Mouse (Mus musculus) cerebellum, adult 2 months (tissue): ENCODE data around the gene Fbxo9.

Source experiments
- CTCF ChIP-seq: fragments of 200-500 bp; IDR thresholded peaks from 2 replicates; pipeline ENCODE4 v1.5.1; 2011; ENCODE audit warnings: low read depth, mild to moderate bottlenecking, control low read depth, low read length, moderate library complexity, borderline replicate concordance; ENCODE audit not compliant: insufficient read depth
- POLR2A ChIP-seq: fragments of 200-500 bp; IDR thresholded peaks from 2 replicates; pipeline ENCODE4 v1.6.1; 2011; ENCODE audit warnings: low read length, control low read depth, borderline replicate concordance; ENCODE audit not compliant: insufficient read depth

DNA sequence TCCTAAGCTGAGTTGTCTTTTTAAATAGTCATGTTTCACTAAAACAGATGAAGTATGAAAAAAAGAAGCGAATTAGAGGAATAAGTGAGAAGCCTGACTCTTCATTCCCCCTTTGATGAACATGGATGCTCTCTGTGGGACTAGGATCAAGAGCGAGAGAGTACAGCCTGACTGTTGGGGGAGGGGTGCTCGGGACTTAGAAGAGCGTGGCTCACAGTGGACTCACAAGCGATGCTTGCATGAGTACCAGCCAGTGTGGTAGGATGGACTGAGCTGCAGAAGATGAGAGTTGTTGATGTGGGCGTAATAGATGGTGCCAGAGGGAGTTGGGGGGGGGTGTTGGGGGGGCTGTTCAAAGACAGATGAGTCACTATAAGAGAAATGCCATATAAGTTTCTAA, 37.8 kb upstream of the Fbxo9 start:
- no peak for TF ChIP-seq POLR2A
- no peak for TF ChIP-seq CTCF
